Mouse (Mus musculus): Measurements from ENCODE around the gene Tspoap1. TPM values are rescaled to one million over a fixed set of nuclear protein-coding genes. Genes with fewer than 3 reads are reported as not detected.

Gene Tspoap1
- total and polyA plus RNA-seq, 3 experiments, result 12.3 to 36.9 (median 12.8) TPM

DNA sequence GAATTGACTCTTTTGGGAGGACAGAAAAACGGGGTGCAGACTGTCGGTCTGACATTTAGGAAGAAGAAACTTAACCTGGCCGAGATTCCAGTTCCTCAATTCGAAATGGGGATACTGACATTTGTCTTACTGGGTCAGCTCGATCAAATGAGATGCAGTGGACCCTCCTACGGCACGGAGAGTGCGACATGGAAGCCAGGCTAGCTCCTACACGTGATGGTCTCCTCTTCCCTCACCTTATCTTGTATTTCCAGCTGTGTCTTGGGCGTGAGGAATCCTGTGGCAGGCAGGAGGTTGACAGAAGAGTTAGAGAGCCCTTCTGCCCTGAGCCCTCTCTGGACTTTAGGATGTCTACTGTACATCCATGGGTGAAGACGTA, 10.3 kb upstream of the Tspoap1 start:
- no peak for TF ChIP-seq MAZ (IDR thresholded peaks at IDR 0.05; ENCODE audit: low read depth, low read length)
- TF ChIP-seq IRF4 (IDR thresholded peaks at IDR 0.05; ENCODE audit: low read depth, low read length), result no peak
- TF ChIP-seq JUN (IDR thresholded peaks at IDR 0.05; ENCODE audit: insufficient read depth, low read depth, low read length), result no peak
- no peak for TF ChIP-seq TCF12 (IDR thresholded peaks at IDR 0.05; ENCODE audit: low read depth, low read length)
- no peak for TF ChIP-seq JUND (conservative IDR thresholded peaks at IDR 0.05; ENCODE audit: low read depth, low read length)
- no peak for TF ChIP-seq ZKSCAN1 (IDR thresholded peaks at IDR 0.05; ENCODE audit: borderline replicate concordance, low read depth, low read length)
- no peak for TF ChIP-seq GABPA (IDR thresholded peaks at IDR 0.05; ENCODE audit: insufficient replicate concordance, low read depth, low read length)
- TF ChIP-seq MYC (IDR thresholded peaks at IDR 0.05; ENCODE audit: low read depth, low read length), result no peak
- no peak for TF ChIP-seq BHLHE40 (IDR thresholded peaks at IDR 0.05; ENCODE audit: low read depth, low read length)
- TF ChIP-seq SMC3 (IDR thresholded peaks at IDR 0.05; ENCODE audit: low read depth, low read length), result no peak
- TF ChIP-seq ZMIZ1 (IDR thresholded peaks at IDR 0.05; ENCODE audit: low read depth, low read length), result no peak
- no peak for TF ChIP-seq ETS1 (conservative IDR thresholded peaks at IDR 0.05; ENCODE audit: low read depth, low read length)
- TF ChIP-seq CHD1 (IDR thresholded peaks at IDR 0.05; ENCODE audit: low read depth, low read length), result no peak
- no peak for TF ChIP-seq USF1 (IDR thresholded peaks at IDR 0.05; ENCODE audit: low read depth, low read length)
- TF ChIP-seq KAT2A (IDR thresholded peaks at IDR 0.05; ENCODE audit: insufficient replicate concordance, low read length), result no peak
- TF ChIP-seq E2F4 (IDR thresholded peaks at IDR 0.05; ENCODE audit: insufficient replicate concordance, low read depth, low read length), result no peak
- no peak for TF ChIP-seq NELFE (IDR thresholded peaks at IDR 0.05; ENCODE audit: low read depth, low read length)

DNA sequence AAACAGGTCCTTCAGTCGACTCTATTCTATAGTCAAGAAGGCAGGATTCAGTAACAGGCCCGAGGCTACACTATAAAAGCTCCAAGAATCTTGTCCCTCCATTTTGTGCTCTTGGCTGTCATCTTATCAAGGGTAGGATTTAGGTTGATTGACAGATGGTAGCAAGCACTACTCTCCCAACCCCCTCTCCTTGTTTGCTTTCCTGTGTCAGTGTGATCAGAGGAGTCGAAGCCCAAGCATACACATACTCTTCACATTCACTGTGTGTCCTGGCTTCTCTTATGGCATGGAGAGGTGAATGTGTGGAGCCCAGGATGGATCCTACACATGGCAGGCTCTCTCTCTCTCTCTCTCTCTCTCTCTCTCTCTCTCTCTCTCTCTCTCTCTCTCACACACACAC, 9.8 kb upstream of the Tspoap1 start:
- peak; percentile 81 for DNase-seq (ENCODE audit: extremely low read depth)
- Histone ChIP-seq H3K9me3 (replicated peaks; ENCODE audit: low read length) (no peaks in the 10 kb centered on the region), H3K27ac (ENCODE audit: insufficient read depth, low read depth) (peak overlapping the region; percentile 98), H3K27me3 (replicated peaks) (no peaks in the 10 kb centered on the region), H3K4me1 (ENCODE audit: control insufficient read depth in 1 of 2, insufficient read depth in 2 of 2) (peaks cover 40 to 78% of the 10 kb centered on the region in 2 experiments), H3K36me3 (replicated peaks in 1 of 2; ENCODE audit: control insufficient read depth in 1 of 2, insufficient read depth in 1 of 2, low read length in 1 of 2) (no peaks in the 10 kb centered on the region), H3K4me2 (ENCODE audit: insufficient read depth, low read depth, poor library complexity, severe bottlenecking) (peak overlapping the region; percentile 86), H3K9ac (ENCODE audit: insufficient read depth, low read depth) (peak overlapping the region; percentile 86), H3K4me3 (replicated peaks in 1 of 3; ENCODE audit: low read depth in 2 of 3, low read length in 2 of 3, poor library complexity in 1 of 3) (peak overlapping the region; percentile 25 to 58 (median 54)), H3K79me2 (replicated peaks; ENCODE audit: control insufficient read depth, extremely low read depth, insufficient read depth, poor library complexity, severe bottlenecking) (peaks cover 16% of the 10 kb centered on the region)
- dilution Hi-C loops (cut with MboI; ENCODE audit: extremely low pct_ligation_motif_present, extremely low pct_unique_long_range_greater_than_20kb, low sequenced_read_pairs) (no loop called here), in situ Hi-C loops (cut with MboI; ENCODE audit: low pct_ligation_motif_present, low pct_unique_long_range_greater_than_20kb, low sequenced_read_pairs) (loop anchor here (5.0 kb wide), 1 partner anchor 88 kb away; the partner anchor contains the start of gene Rnf43)
- TF ChIP-seq GABPA (IDR thresholded peaks at IDR 0.05; ENCODE audit: insufficient replicate concordance, low read depth, low read length), result no peak
- TF ChIP-seq POLR2A (IDR thresholded peaks at IDR 0.05; ENCODE audit: low read depth, low read length), result 0 out of 2 replicates have a peak, but pooled peaks have one; percentile 0
- TF ChIP-seq ZKSCAN1 (IDR thresholded peaks at IDR 0.05; ENCODE audit: borderline replicate concordance, low read depth, low read length), result no peak
- TF ChIP-seq TBP (conservative IDR thresholded peaks at IDR 0.05; ENCODE audit: low read depth, low read length), result peak; percentile 82

More for the DNA sequence above, 10.3 kb upstream of the Tspoap1 start:
- no peaks in the 10 kb centered on the region for H3K27me3 ChIP-seq (replicated peaks)
- DNase-seq (ENCODE audit: extremely low read depth), result no peak
- in situ Hi-C loops (cut with MboI; ENCODE audit: low pct_ligation_motif_present, low pct_unique_long_range_greater_than_20kb, low sequenced_read_pairs) (loop anchor here (5.0 kb wide), 1 partner anchor 88 kb away; the partner anchor contains the start of gene Rnf43), dilution Hi-C loops (cut with MboI; ENCODE audit: extremely low pct_ligation_motif_present, extremely low pct_unique_long_range_greater_than_20kb, low sequenced_read_pairs) (no loop called here)
- H3K9me3 ChIP-seq (replicated peaks; ENCODE audit: low read length), result no peaks in the 10 kb centered on the region
- H3K36me3 ChIP-seq (replicated peaks in 1 of 2; ENCODE audit: control insufficient read depth in 1 of 2, insufficient read depth in 1 of 2, low read length in 1 of 2), result no peaks in the 10 kb centered on the region
- H3K27ac ChIP-seq (ENCODE audit: insufficient read depth, low read depth), result peak overlapping the region; percentile 98
- H3K4me1 ChIP-seq (ENCODE audit: control insufficient read depth in 1 of 2, insufficient read depth in 2 of 2), result peaks cover 40 to 82% of the 10 kb centered on the region in 2 experiments
- H3K9ac ChIP-seq (ENCODE audit: insufficient read depth, low read depth), result peak overlapping the region; percentile 86
- peaks cover 15% of the 10 kb centered on the region; the same call in 1 of the 2 replicates for H3K79me2 ChIP-seq (replicated peaks; ENCODE audit: control insufficient read depth, extremely low read depth, insufficient read depth, poor library complexity, severe bottlenecking)
- H3K4me2 ChIP-seq (ENCODE audit: insufficient read depth, low read depth, poor library complexity, severe bottlenecking), result peak overlapping the region; percentile 86
- peak overlapping the region; percentile 25 to 58 (median 54) for H3K4me3 ChIP-seq (replicated peaks in 1 of 3; ENCODE audit: low read depth in 2 of 3, low read length in 2 of 3, poor library complexity in 1 of 3)

Data from CH12.LX (cell line).